Mouse (Mus musculus) Patski (cell line): ENCODE data around the gene Cdcp2. TPM values are rescaled to one million over a fixed set of nuclear protein-coding genes. Genes with fewer than 3 reads are reported as not detected.

Source experiments
- ATAC-seq: fragments of 100-300 bp; one replicate; pipeline ENCODE4 v1.8.0; 2021
- CTCF ChIA-PET: fragments of 350-600 bp; sonication (Branson Sonifier 250); formaldehyde crosslinking; loops from one replicate; lab custom pipeline; 2022; ENCODE audit warnings: inconsistent platforms; lab: Charles Lee
- POLR2A ChIA-PET: fragments of 350-600 bp; sonication (Branson Sonifier 250); formaldehyde crosslinking; loops from one replicate; lab custom pipeline; 2022; ENCODE audit warnings: antibody characterized with exemption, inconsistent platforms; lab: Charles Lee
- DNase-seq: peaks from one replicate; pipeline ENCODE4 v3.0.0-alpha.2; 2011; ENCODE audit warnings: low read depth, low spot score
- H3K27me3 ChIP-seq: fragments of 371-371 bp; one replicate; pipeline ENCODE4 v1.5.1; 2021
- CTCF ChIP-seq: fragments of 100-300 bp; IDR thresholded peaks from one replicate; pipeline ENCODE4 v1.5.1; 2021
- in situ Hi-C: fragments of 300-500 bp; cut with MboI; formaldehyde crosslinking; loops from 3 replicates; pipeline ENCODE4 v1.11.1; 2018; ENCODE audit warnings: low pct_unique_long_range_greater_than_20kb, mixed read lengths
- polyA plus RNA-seq: library from polyadenylated mRNA; unstranded; gene quantifications from one replicate; pipeline ENCODE4 v1.2.3, GENCODE M21; 2021

Cdcp2 gene
- polyA plus RNA-seq, 1 experiment from 2014 or later: not detected

- ATAC-seq (no peak), DNase-seq (no peak)
- in situ Hi-C loops: no loop called here
- ChIA-PET POLR2A (interaction anchor here (0.7 kb wide), 1 partner anchor 279 kb away, joined by 5 read pairs; no protein-coding TSS in a partner anchor), CTCF (no interaction called here)
- no peak for TF ChIP-seq CTCF
- no peaks in the 10 kb centered on the region for H3K27me3 ChIP-seq
Measured at GRCm38 (mm10) chr4:107134891-107135290, 38.2 kb downstream of the Cdcp2 start.

GRCm38 (mm10) chr4:107135663-107136062 is 39.0 kb downstream of the Cdcp2 start:
- POLR2A ChIA-PET: no interaction called here
- no peaks in the 10 kb centered on the region for H3K27me3 ChIP-seq

GRCm38 (mm10) chr4:107136531-107136930 is 39.8 kb downstream of the Cdcp2 start:
- no peaks in the 10 kb centered on the region for H3K27me3 ChIP-seq
- CTCF ChIA-PET: no interaction called here
- ATAC-seq (no peak), DNase-seq (no peak)
- in situ Hi-C loops: no loop called here
- POLR2A ChIA-PET: interaction anchor here (0.6 kb wide), 1 partner anchor 226 kb away, joined by 4 read pairs; the partner anchor contains the start of gene Ssbp3
- no peak for TF ChIP-seq CTCF

More at GRCm38 (mm10) chr4:107135663-107136062, 39.0 kb downstream of the Cdcp2 start:
- no peak for TF ChIP-seq CTCF
- no peak for ATAC-seq
- in situ Hi-C loops: no loop called here
- DNase-seq: no peak
- CTCF ChIA-PET: no interaction called here

- POLR2A ChIA-PET: interaction anchor here (0.9 kb wide), 1 partner anchor 11 kb away, joined by 3 read pairs; no protein-coding TSS in a partner anchor
- no peak for TF ChIP-seq CTCF
- ATAC-seq: no peak
- CTCF ChIA-PET: no interaction called here
- no peak for DNase-seq
- no peaks in the 10 kb centered on the region for H3K27me3 ChIP-seq
- in situ Hi-C loops: no loop called here
Measured at GRCm38 (mm10) chr4:107138948-107139835, 42.5 kb downstream of the Cdcp2 start.

- ChIA-PET CTCF (no interaction called here), POLR2A (no interaction called here)
- in situ Hi-C loops: no loop called here
- no peak for TF ChIP-seq CTCF
- H3K27me3 ChIP-seq: no peaks in the 10 kb centered on the region
- ATAC-seq (no peak), DNase-seq (no peak)
Measured at GRCm38 (mm10) chr4:107139836-107140631, 43.3 kb downstream of the Cdcp2 start.

GRCm38 (mm10) chr4:107143511-107143910 is 46.8 kb downstream of the Cdcp2 start:
- DNase-seq (no peak), ATAC-seq (no peak)
- in situ Hi-C loops: no loop called here
- CTCF ChIA-PET: no interaction called here
- POLR2A ChIA-PET: no interaction called here
- no peak for TF ChIP-seq CTCF
- H3K27me3 ChIP-seq: no peaks in the 10 kb centered on the region

GRCm38 (mm10) chr4:107150991-107151390 is 54.3 kb downstream of the Cdcp2 start:
- no peaks in the 10 kb centered on the region for H3K27me3 ChIP-seq
- ATAC-seq (no peak), DNase-seq (no peak)
- CTCF ChIA-PET: no interaction called here
- POLR2A ChIA-PET: interaction anchor here (0.6 kb wide), 1 partner anchor 26 kb away, joined by 5 read pairs; no protein-coding TSS in a partner anchor
- in situ Hi-C loops: no loop called here
- no peak for TF ChIP-seq CTCF

GRCm38 (mm10) chr4:107152571-107152970 is 55.9 kb downstream of the Cdcp2 start:
- in situ Hi-C loops: no loop called here
- ChIA-PET CTCF (interaction anchor here (1.1 kb wide), 1 partner anchor 11 kb away, joined by 3 read pairs; no protein-coding TSS in a partner anchor), POLR2A (interaction anchor here (1.1 kb wide), 1 partner anchor 252 kb away, joined by 3 read pairs; no protein-coding TSS in a partner anchor)
- no peak for TF ChIP-seq CTCF
- ATAC-seq (no peak), DNase-seq (no peak)
- no peaks in the 10 kb centered on the region for H3K27me3 ChIP-seq

- in situ Hi-C loops: no loop called here
Measured at GRCm38 (mm10) chr4:107156983-107157401, 60.3 kb downstream of the Cdcp2 start.

GRCm38 (mm10) chr4:107159166-107159773 is 62.6 kb downstream of the Cdcp2 start:
- no peak for DNase-seq
- POLR2A ChIA-PET: no interaction called here

More at GRCm38 (mm10) chr4:107156983-107157401, 60.3 kb downstream of the Cdcp2 start:
- POLR2A ChIA-PET: no interaction called here
- ATAC-seq (no peak), DNase-seq (no peak)
- no peaks in the 10 kb centered on the region for H3K27me3 ChIP-seq
- CTCF ChIA-PET: no interaction called here
- no peak for TF ChIP-seq CTCF

More at GRCm38 (mm10) chr4:107159166-107159773, 62.6 kb downstream of the Cdcp2 start:
- no peak for ATAC-seq
- CTCF ChIA-PET: no interaction called here
- no peak for TF ChIP-seq CTCF
- H3K27me3 ChIP-seq: no peaks in the 10 kb centered on the region
- in situ Hi-C loops: no loop called here
